Mouse (Mus musculus): ENCODE results near the gene Rfng. TPM values are rescaled to one million over a fixed set of nuclear protein-coding genes. Genes with fewer than 3 reads are reported as not detected.

Rfng gene
- polyA plus RNA-seq, 1 experiment: 27.5 TPM

GRCm38 (mm10) chr11:120826016-120826953, 42.3 kb upstream of the Rfng start:
- no peak for DNase-seq (ENCODE audit: low read depth in 1 of 2, low spot score in 2 of 2)
- H3K27ac ChIP-seq (ENCODE audit: insufficient read depth, low read length): 0 out of 2 replicates have a peak overlapping the region, but pooled peaks have one; percentile 13
- no peak overlapping the region for H3K4me3 ChIP-seq (ENCODE audit: extremely low read depth, insufficient read depth, insufficient read length)
- no peaks in the 10 kb centered on the region for H3K27me3 ChIP-seq (ENCODE audit: control insufficient read depth, insufficient read depth, low read length)
- peaks cover 12% of the 10 kb centered on the region; the same call in 1 of the 2 replicates for H3K4me1 ChIP-seq (ENCODE audit: control insufficient read depth, insufficient read depth, insufficient read length)
- TF ChIP-seq CTCF (IDR thresholded peaks at IDR 0.05; ENCODE audit: extremely low read depth, insufficient read depth, insufficient read length, insufficient replicate concordance): no peak
- no peak for TF ChIP-seq POLR2A (IDR thresholded peaks at IDR 0.05; ENCODE audit: low read depth, low read length)
- H3K36me3 ChIP-seq (ENCODE audit: control insufficient read depth, insufficient read depth, low read length): no peaks in the 10 kb centered on the region
- 82% methylated on average over 8 of the region's 8 CpGs for WGBS

- H3K36me3 ChIP-seq (ENCODE audit: control insufficient read depth, insufficient read depth, low read length): peaks cover 7% of the 10 kb centered on the region; the same call in 1 of the 2 replicates
- WGBS: 37% methylated on average over 4 of the region's 4 CpGs
- TF ChIP-seq POLR2A (IDR thresholded peaks at IDR 0.05; ENCODE audit: low read depth, low read length) (no peak), CTCF (IDR thresholded peaks at IDR 0.05; ENCODE audit: extremely low read depth, insufficient read depth, insufficient read length, insufficient replicate concordance) (no peak)
- H3K4me1 ChIP-seq (ENCODE audit: control insufficient read depth, insufficient read depth, insufficient read length): peaks cover 12% of the 10 kb centered on the region; the same call in 1 of the 2 replicates
- H3K27ac ChIP-seq (ENCODE audit: insufficient read depth, low read length): 0 out of 2 replicates have a peak overlapping the region, but pooled peaks have one; percentile 13
- no peak overlapping the region for H3K4me3 ChIP-seq (ENCODE audit: extremely low read depth, insufficient read depth, insufficient read length)
- no peak for DNase-seq (ENCODE audit: low read depth in 1 of 2, low spot score in 2 of 2)
- H3K27me3 ChIP-seq (ENCODE audit: control insufficient read depth, insufficient read depth, low read length): no peaks in the 10 kb centered on the region
These were observed 41.4 kb upstream of the Rfng start for GRCm38 (mm10) chr11:120825289-120825863.

- Histone ChIP-seq H3K36me3 (ENCODE audit: control insufficient read depth, insufficient read depth, low read length) (peaks cover 11% of the 10 kb centered on the region; the same call in 1 of the 2 replicates), H3K27ac (ENCODE audit: insufficient read depth, low read length) (peak overlapping the region; percentile 70), H3K27me3 (ENCODE audit: control insufficient read depth, insufficient read depth, low read length) (no peaks in the 10 kb centered on the region), H3K4me3 (ENCODE audit: extremely low read depth, insufficient read depth, insufficient read length) (peak overlapping the region; percentile 88), H3K4me1 (ENCODE audit: control insufficient read depth, insufficient read depth, insufficient read length) (peaks cover 12% of the 10 kb centered on the region; the same call in 1 of the 2 replicates)
- DNase-seq (ENCODE audit: low read depth in 1 of 2, low spot score in 2 of 2): no peak
- TF ChIP-seq POLR2A (IDR thresholded peaks at IDR 0.05; ENCODE audit: low read depth, low read length) (no peak), CTCF (IDR thresholded peaks at IDR 0.05; ENCODE audit: extremely low read depth, insufficient read depth, insufficient read length, insufficient replicate concordance) (no peak)
- 4% methylated on average over 21 of the region's 21 CpGs for WGBS
These were observed 40.8 kb upstream of the Rfng start for GRCm38 (mm10) chr11:120824787-120825288.

- Histone ChIP-seq H3K36me3 (ENCODE audit: control insufficient read depth, insufficient read depth, low read length) (peaks cover 17% of the 10 kb centered on the region), H3K27me3 (ENCODE audit: control insufficient read depth, insufficient read depth, low read length) (no peaks in the 10 kb centered on the region), H3K4me3 (ENCODE audit: extremely low read depth, insufficient read depth, insufficient read length) (peak within 1 kb of the TSS; percentile 88), H3K4me1 (ENCODE audit: control insufficient read depth, insufficient read depth, insufficient read length) (peaks cover 12% of the 10 kb centered on the region; the same call in 1 of the 2 replicates), H3K27ac (ENCODE audit: insufficient read depth, low read length) (peak within 1 kb of the TSS; percentile 90)
- peak; percentile 33; the same call in 1 of the 2 replicates for TF ChIP-seq CTCF (IDR thresholded peaks at IDR 0.05; ENCODE audit: extremely low read depth, insufficient read depth, insufficient read length, insufficient replicate concordance)
- TF ChIP-seq POLR2A (IDR thresholded peaks at IDR 0.05; ENCODE audit: low read depth, low read length): peak; percentile 98
- under 1% methylated on average over 104 of the region's 109 CpGs for WGBS
- peak; percentile 87 to 95 for DNase-seq (ENCODE audit: low read depth in 1 of 2, low spot score in 2 of 2)
These were observed 40.2 kb upstream of the Rfng start, which contains the start of gene Fasn for GRCm38 (mm10) chr11:120823956-120824786. Fasn (minus strand) TSS chr11:120824547.

- peaks cover 21% of the 10 kb centered on the region for H3K36me3 ChIP-seq (ENCODE audit: control insufficient read depth, insufficient read depth, low read length)
- WGBS: under 1% methylated on average over 40 of the region's 40 CpGs
- no peak for TF ChIP-seq POLR2A (IDR thresholded peaks at IDR 0.05; ENCODE audit: low read depth, low read length)
- no peak for TF ChIP-seq CTCF (IDR thresholded peaks at IDR 0.05; ENCODE audit: extremely low read depth, insufficient read depth, insufficient read length, insufficient replicate concordance)
- no peaks in the 10 kb centered on the region for H3K27me3 ChIP-seq (ENCODE audit: control insufficient read depth, insufficient read depth, low read length)
- H3K27ac ChIP-seq (ENCODE audit: insufficient read depth, low read length): peak overlapping the region; percentile 90
- peaks cover 12% of the 10 kb centered on the region; the same call in 1 of the 2 replicates for H3K4me1 ChIP-seq (ENCODE audit: control insufficient read depth, insufficient read depth, insufficient read length)
- H3K4me3 ChIP-seq (ENCODE audit: extremely low read depth, insufficient read depth, insufficient read length): peak overlapping the region; percentile 88
- DNase-seq (ENCODE audit: low read depth in 1 of 2, low spot score in 2 of 2): no peak
These were observed 39.5 kb upstream of the Rfng start for GRCm38 (mm10) chr11:120823551-120823947.

Data from spleen, adult 2 months (tissue).